ENCODE assay signal across 11 mouse cellular contexts in the genomic region with DNA sequence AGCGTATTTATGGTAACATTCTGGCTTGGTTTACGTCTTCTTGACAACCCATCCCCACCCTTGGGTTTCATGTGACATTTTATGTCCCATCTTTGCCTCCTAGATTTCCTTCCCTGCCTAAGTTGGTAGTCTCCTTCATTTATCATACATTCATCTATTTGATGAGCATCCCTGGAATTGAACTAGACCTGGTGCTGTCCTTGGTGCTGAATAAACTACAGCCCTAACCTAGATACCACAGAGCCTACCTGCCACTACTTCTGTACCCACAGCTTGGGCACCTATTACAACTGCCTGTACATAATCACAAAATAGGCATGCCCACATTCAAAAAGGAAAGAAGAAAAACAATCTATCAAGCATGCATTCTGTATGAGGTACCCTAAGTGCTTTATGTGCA.
DNase-seq lines count a peak whose midpoint lies in the region; ATAC-seq and TF ChIP-seq lines count a peak whose summit lies in the region.
"Had no signal": no experiment of that assay in that cellular context is flagged by ENCODE, and none has a peak within 500 bp of the region (broad histone marks: within the 10 kb centered on the region; RNA-seq: fewer than 3 reads in every experiment).

No protein-coding gene starts in this region.

- no peak for TF ChIP-seq POLR2A in lung, adult 2 months (IDR thresholded peaks at IDR 0.05; ENCODE audit: borderline replicate concordance, extremely low read depth, low read depth, low read length)

- H3K9ac ChIP-seq in lung, embryonic 14.5 days = no peak overlapping the region
- H3K9ac ChIP-seq: embryonic facial prominence, embryonic 15.5 days; lung, embryonic 15.5 days had no signal

- no peaks in the 10 kb centered on the region for H3K9me3 ChIP-seq in lung, embryonic 14.5 days (ENCODE audit: low read depth, low read length)
- H3K9me3 ChIP-seq: embryonic facial prominence, embryonic 15.5 days; lung, embryonic 15.5 days had no signal

- no peak for TF ChIP-seq CTCF in lung, embryonic 14.5 days (IDR thresholded peaks at IDR 0.05; ENCODE audit: low read depth)
- no peak for TF ChIP-seq CTCF in lung, adult 2 months (IDR thresholded peaks at IDR 0.05; ENCODE audit: insufficient read depth, low read length)

- 84% methylated on average over 2 of the region's 2 CpGs for WGBS in lung, embryonic 14.5 days
- 88% methylated on average over 2 of the region's 2 CpGs for WGBS in lung, adult 2 months

- H3K4me2 ChIP-seq in lung, embryonic 14.5 days = no peak overlapping the region
- H3K4me2 ChIP-seq: embryonic facial prominence, embryonic 15.5 days; lung, embryonic 15.5 days had no signal

- DNase-seq in adrenal gland, postnatal 10 days = peak; percentile 49
- DNase-seq in adrenal gland, adult 8-10 months = no peak
- peak; percentile 77 for DNase-seq in lung, embryonic 14.5 days
- DNase-seq in lung, adult 2 months = no peak
- DNase-seq in c-Kit-positive CD71-positive TER-119-positive erythroid progenitor cells, embryonic 14.5 days (ENCODE audit: low spot score) = peak; percentile 12
- peak; percentile 27 for DNase-seq in lung, postnatal 14 days
- DNase-seq in frontal cortex, postnatal 36 days (ENCODE audit: low spot score in 2 of 2) = no peak
- DNase-seq in left cerebral cortex, adult 9 months (ENCODE audit: low spot score in 2 of 2) = no peak
- DNase-seq: gastrocnemius, adult 2 months had no signal

- H3K27me3 ChIP-seq in lung, embryonic 14.5 days (ENCODE audit: insufficient read depth, low read length) = no peaks in the 10 kb centered on the region
- H3K27me3 ChIP-seq: embryonic facial prominence, embryonic 15.5 days; lung, embryonic 15.5 days had no signal

- H3K36me3 ChIP-seq in lung, embryonic 14.5 days (ENCODE audit: insufficient read depth) = no peaks in the 10 kb centered on the region
- H3K36me3 ChIP-seq: embryonic facial prominence, embryonic 15.5 days; lung, embryonic 15.5 days had no signal

- no peak for ATAC-seq in lung, embryonic 14.5 days (ENCODE audit: insufficient read depth)

- H3K27ac ChIP-seq in lung, embryonic 14.5 days (ENCODE audit: low read depth) = no peak overlapping the region
- H3K27ac ChIP-seq: embryonic facial prominence, embryonic 15.5 days; gastrocnemius, adult 2 months; lung, embryonic 15.5 days had no signal

- H3K4me1 ChIP-seq in lung, embryonic 14.5 days (ENCODE audit: insufficient read depth) = no peaks in the 10 kb centered on the region
- no peaks in the 10 kb centered on the region for H3K4me1 ChIP-seq in lung, adult 2 months (ENCODE audit: control insufficient read depth, insufficient read depth, low read length)
- H3K4me1 ChIP-seq: embryonic facial prominence, embryonic 15.5 days; lung, embryonic 15.5 days had no signal

- no peak overlapping the region for H3K4me3 ChIP-seq in lung, embryonic 14.5 days (ENCODE audit: low read depth, low read length)
- no peak overlapping the region for H3K4me3 ChIP-seq in lung, adult 2 months (replicated peaks; ENCODE audit: extremely low read depth, low read depth, low read length)
- H3K4me3 ChIP-seq: embryonic facial prominence, embryonic 15.5 days; gastrocnemius, adult 2 months; lung, embryonic 15.5 days had no signal

Comparison
In these comparisons a context has a peak if more than half of its experiments do, and no peak if none do; other contexts are left out.
1. DNase-seq: peak in adrenal gland, postnatal 10 days (single experiment), lung, embryonic 14.5 days (single experiment), c-Kit-positive CD71-positive TER-119-positive erythroid progenitor cells, embryonic 14.5 days (single experiment) and lung, postnatal 14 days (single experiment); none in adrenal gland, adult 8-10 months (single experiment), lung, adult 2 months (single experiment), frontal cortex, postnatal 36 days (0 of 2) and left cerebral cortex, adult 9 months (0 of 2).